Mouse (Mus musculus) heart, embryonic 16.5 days (tissue): ENCODE measurements around the gene Rac3. TPM values are rescaled to one million over a fixed set of nuclear protein-coding genes. Genes with fewer than 3 reads are reported as not detected.

ENCODE experiments used
- polyA plus RNA-seq: library from polyadenylated mRNA; unstranded; fragments of >200 nt; fragmentation: Nextera tagmentation; extraction: Ambion mirVana; gene quantifications from 2 replicates; pipeline ENCODE4 v1.2.1, GENCODE M21; 2015

The Rac3 gene
- polyA plus RNA-seq, 1 experiment from 2014 or later: 8.7 TPM

Other genes starting within 250 kb of the Rac3 start
- gene Mrpl12, start 236.9 kb upstream of the Rac3 start, polyA plus RNA-seq: 247 and 252 TPM in 2 replicates
- gene Slc25a10, start 229.6 kb upstream of the Rac3 start, polyA plus RNA-seq: 39.6 and 43.9 TPM in 2 replicates
- 1.4 and 2.7 TPM in 2 replicates for gene Gcgr, start 190.8 kb upstream of the Rac3 start, polyA plus RNA-seq
- gene Mcrip1, start 171.7 kb upstream of the Rac3 start, polyA plus RNA-seq: 134 and 139 TPM in 2 replicates
- 3.3 and 8.5 TPM in 2 replicates for gene Ppp1r27, start 170.3 kb upstream of the Rac3 start, polyA plus RNA-seq
- 435 and 437 TPM in 2 replicates for gene P4hb, start 148.2 kb upstream of the Rac3 start, polyA plus RNA-seq
- gene Arhgdia, start 139.8 kb upstream of the Rac3 start, polyA plus RNA-seq: 435 and 439 TPM in 2 replicates
- 223 and 229 TPM in 2 replicates for gene Alyref, start 123.1 kb upstream of the Rac3 start, polyA plus RNA-seq
- gene Anapc11, start 123.0 kb upstream of the Rac3 start, polyA plus RNA-seq: 179 and 193 TPM in 2 replicates
- gene Npb, start 113.0 kb upstream of the Rac3 start, polyA plus RNA-seq: 13.6 and 15.5 TPM in 2 replicates
- gene Pcyt2, start 103.5 kb upstream of the Rac3 start, polyA plus RNA-seq: 109 and 117 TPM in 2 replicates
- 21.1 and 28.1 TPM in 2 replicates for gene Sirt7, start 96.2 kb upstream of the Rac3 start, polyA plus RNA-seq
- gene Mafg, start 87.9 kb upstream of the Rac3 start, polyA plus RNA-seq: 14.7 and 19.1 TPM in 2 replicates
- gene Pycr1, start 77.7 kb upstream of the Rac3 start, polyA plus RNA-seq: 15.2 and 18.5 TPM in 2 replicates
- gene Myadml2, start 73.3 kb upstream of the Rac3 start, polyA plus RNA-seq: 17.0 and 19.5 TPM in 2 replicates
- gene Notum, start 60.3 kb upstream of the Rac3 start, polyA plus RNA-seq: 0.20 and 1.00 TPM in 2 replicates
- gene Aspscr1, start 48.5 kb upstream of the Rac3 start, polyA plus RNA-seq: 105 and 109 TPM in 2 replicates
- 107 and 112 TPM in 2 replicates for gene Cenpx, start 7.7 kb upstream of the Rac3 start, polyA plus RNA-seq
- gene Lrrc45, start 7.5 kb upstream of the Rac3 start, polyA plus RNA-seq: 34.1 and 34.8 TPM in 2 replicates
- 15.3 and 17.1 TPM in 2 replicates for gene Dcxr, start 5.8 kb downstream of the Rac3 start, polyA plus RNA-seq
- gene Cbr2, start 10.6 kb downstream of the Rac3 start, polyA plus RNA-seq: 54.8 and 59.4 TPM in 2 replicates
- 1.3 and 6.9 TPM in 2 replicates for gene Hmga1b, start 41.3 kb downstream of the Rac3 start, polyA plus RNA-seq
- gene Rfng, start 62.7 kb downstream of the Rac3 start, polyA plus RNA-seq: 27.8 and 28.4 TPM in 2 replicates
- 124 and 135 TPM in 2 replicates for gene Gps1, start 62.8 kb downstream of the Rac3 start, polyA plus RNA-seq
- 44.7 and 49.7 TPM in 2 replicates for gene Dus1l, start 74.9 kb downstream of the Rac3 start, polyA plus RNA-seq
- gene Fasn, start 103.1 kb downstream of the Rac3 start, polyA plus RNA-seq: 24.9 and 28.7 TPM in 2 replicates
- 4.0 and 4.5 TPM in 2 replicates for gene Ccdc57, start 211.4 kb downstream of the Rac3 start, polyA plus RNA-seq
- gene Slc16a3, start 227.0 kb downstream of the Rac3 start, polyA plus RNA-seq: 164 and 206 TPM in 2 replicates